Mouse (Mus musculus) effector memory CD4-positive, alpha-beta T cell, adult 7 months (primary cell): ENCODE data around the gene Fam174b. TPM values are rescaled to one million over a fixed set of nuclear protein-coding genes. Genes with fewer than 3 reads are reported as not detected.

ENCODE experiments used
- polyA plus RNA-seq: library from polyadenylated mRNA; unstranded; fragments of 100-300 nt; shearing (Covaris generic); gene quantifications from one replicate; pipeline ENCODE4 v1.2.1, GENCODE M21; 2017

The Fam174b gene
- polyA plus RNA-seq, result not detected

DNA sequence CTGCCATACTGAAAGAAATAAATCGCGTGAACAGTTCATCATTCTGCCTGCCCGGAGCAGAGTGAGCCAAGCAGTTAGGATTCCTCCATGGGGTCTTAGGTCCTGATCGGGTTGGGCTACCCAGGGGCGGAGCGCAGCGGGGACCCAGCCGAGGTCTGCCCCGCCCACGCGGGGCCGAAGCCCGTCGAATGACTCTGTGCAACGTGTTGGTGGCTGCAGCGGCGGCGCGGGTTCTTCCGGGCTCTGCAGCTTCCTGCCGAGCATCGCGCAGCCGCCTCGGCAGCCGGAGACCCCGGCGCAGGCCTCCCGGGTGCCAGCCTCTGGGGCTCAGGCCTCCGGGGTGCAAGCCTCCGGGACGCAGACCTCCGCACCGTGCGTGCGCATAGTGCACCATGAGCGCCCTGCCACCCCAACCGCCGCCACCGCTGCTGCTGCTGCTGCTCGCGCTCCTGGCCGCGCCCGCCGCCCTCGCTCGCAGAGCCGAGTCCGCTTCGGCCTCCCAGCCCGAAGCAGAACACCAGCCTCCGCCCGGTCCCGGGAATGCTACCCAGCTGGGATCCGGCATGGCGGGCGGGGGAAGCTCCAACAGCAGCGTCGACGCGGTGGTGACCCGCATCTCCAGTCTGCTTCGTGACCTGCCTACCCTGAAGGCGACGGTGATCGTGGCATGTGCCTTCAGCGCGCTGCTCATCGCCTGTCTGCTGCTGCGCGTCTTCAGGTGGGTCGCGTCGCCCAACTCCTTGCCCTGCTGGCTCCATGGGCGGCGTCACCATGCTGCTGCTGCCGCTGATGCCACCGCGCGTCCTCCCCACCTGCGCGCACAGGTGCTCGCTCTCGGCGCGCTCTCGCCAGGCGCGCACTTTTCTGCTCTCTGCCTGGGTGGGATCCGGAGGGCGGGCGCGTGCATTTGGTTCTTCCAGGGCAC is at the start of gene Fam174b:
Fam174b (plus strand) TSS at position 192 of the 925 bp plus-strand sequence.

Other genes with a start within 250 kb of the Fam174b start
- gene Chd2, start 198.5 kb upstream of the Fam174b start, polyA plus RNA-seq, result 465 TPM